Mouse (Mus musculus): ENCODE measurements at regions not wholly inside any gene's neighbourhood (a gene's known extent, or its start where the extent isn't known, plus 50 kb on each side); places are given as distances from the start of the nearest gene placed in this dataset.

DNA sequence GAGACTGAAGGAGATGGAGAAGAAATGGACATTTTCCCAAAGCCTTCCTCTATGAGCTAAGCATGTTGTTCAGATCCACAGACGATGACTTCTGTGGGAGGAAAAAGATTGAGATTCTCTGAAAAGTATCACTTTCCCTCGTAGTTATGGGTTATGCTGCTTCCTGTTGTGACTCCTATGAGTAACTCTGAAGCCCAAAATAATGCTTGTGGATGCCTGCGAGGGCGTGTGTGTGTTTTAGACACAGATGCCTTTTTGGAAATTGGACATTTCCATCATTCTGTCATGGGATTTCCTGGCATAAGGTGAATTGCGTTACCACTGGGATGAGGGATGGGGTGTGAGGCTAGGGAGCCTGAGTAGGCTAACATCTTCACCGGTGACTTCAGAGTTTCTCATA is 104.8 kb upstream of the Sorcs3 start:
- TF ChIP-seq EP300 (IDR thresholded peaks at IDR 0.05; ENCODE audit: low read depth) (no peak), CTCF (IDR thresholded peaks at IDR 0.05; ENCODE audit: low read depth) (no peak)

Measured in liver, postnatal 0 days (tissue).